Mouse (Mus musculus): ENCODE measurements around the gene Ppp1r9a.

- no peak for TF ChIP-seq POLR2A (IDR thresholded peaks at IDR 0.05; ENCODE audit: borderline replicate concordance, insufficient read depth, low read length)
- no peak for TF ChIP-seq CTCF (IDR thresholded peaks at IDR 0.05; ENCODE audit: borderline replicate concordance, insufficient read depth, low read depth, low read length)
Measured at GRCm38 (mm10) chr6:5186229-5186950, 283.7 kb downstream of the Ppp1r9a start.

Data from cerebellum, adult 2 months (tissue).